Mouse (Mus musculus): ENCODE results near the gene Zfhx2.

DNA sequence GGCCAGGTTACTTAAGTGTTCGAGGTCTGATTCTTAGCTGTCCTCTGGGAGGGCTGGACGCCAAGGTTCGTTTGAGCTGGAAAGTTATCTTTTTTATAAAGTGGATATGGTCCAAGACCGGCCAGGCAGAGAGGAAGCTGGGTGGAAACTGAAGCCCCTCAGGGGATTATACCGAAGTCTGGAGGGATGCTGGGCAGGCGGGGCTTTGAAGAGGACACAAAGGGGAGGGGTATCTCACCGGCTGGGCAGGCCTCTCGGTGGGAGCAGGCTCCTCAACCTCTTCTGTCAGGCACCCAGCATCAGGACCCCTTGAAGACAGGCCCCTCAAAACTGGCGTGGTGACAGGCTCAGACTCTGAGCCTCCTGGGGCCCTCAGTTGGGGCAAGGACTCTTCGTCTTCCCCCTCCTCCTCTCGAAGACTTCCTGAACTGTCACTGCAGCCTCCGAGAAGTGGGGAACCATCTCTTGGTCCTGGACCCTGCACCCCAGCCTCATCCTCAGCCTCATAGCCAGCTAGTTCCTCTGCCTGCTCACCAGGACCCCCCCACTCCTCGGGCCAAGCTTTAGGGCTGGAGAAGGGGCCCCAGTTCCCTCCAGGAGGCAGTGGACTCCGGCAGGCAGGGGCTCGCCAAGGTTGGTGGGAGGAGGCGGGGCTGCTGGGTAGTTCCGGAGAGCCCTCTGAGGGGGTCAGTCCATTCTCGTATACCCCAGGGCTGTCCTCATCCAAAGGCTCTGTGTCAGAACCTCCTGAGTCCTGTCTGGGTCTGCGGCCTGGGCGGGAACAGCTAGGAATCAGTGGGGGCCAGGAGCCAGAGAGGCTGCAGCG, 17.1 kb upstream of the Zfhx2 start:
- TF ChIP-seq POLR2A (IDR thresholded peaks at IDR 0.05; ENCODE audit: insufficient read depth, low read depth, low read length), result no peak
- no peak for TF ChIP-seq CTCF (IDR thresholded peaks at IDR 0.05; ENCODE audit: insufficient read depth, low read depth, low read length)

All from olfactory bulb, adult 2 months (tissue).